Mouse (Mus musculus) embryonic facial prominence, embryonic 13.5 days (tissue): ENCODE data around the gene Gm10260. TPM values are rescaled to one million over a fixed set of nuclear protein-coding genes. Genes with fewer than 3 reads are reported as not detected.

Source experiments
- ATAC-seq: fragments of 200-750 bp; cut with Nextera tagmentation; 2 replicates; pipeline ENCODE4 v1.8.0; 2017; ENCODE audit warnings: low read depth; ENCODE audit not compliant: insufficient number of reproducible peaks, insufficient read depth, low FRiP score, low TSS enrichment
- H3K27ac ChIP-seq: fragments of 300-500 bp; sonication (generic); 2 replicates; pipeline ENCODE4 v1.5.1; 2015; ENCODE audit warnings: moderate library complexity, mild to moderate bottlenecking, inconsistent platforms
- H3K27me3 ChIP-seq: fragments of 300-500 bp; sonication (generic); 2 replicates; pipeline ENCODE4 v1.6.1; 2015; ENCODE audit warnings: mild to moderate bottlenecking, inconsistent platforms
- H3K36me3 ChIP-seq: fragments of 300-500 bp; sonication (generic); 2 replicates; pipeline ENCODE4 v1.6.1; 2015; ENCODE audit warnings: mild to moderate bottlenecking, inconsistent platforms
- H3K4me1 ChIP-seq: fragments of 300-500 bp; sonication (generic); 2 replicates; pipeline ENCODE4 v1.6.1; 2015; ENCODE audit warnings: inconsistent platforms
- H3K4me2 ChIP-seq: fragments of 300-500 bp; sonication (generic); 2 replicates; pipeline ENCODE4 v1.6.1; 2015; ENCODE audit warnings: moderate library complexity, mild to moderate bottlenecking, inconsistent platforms
- H3K4me3 ChIP-seq: fragments of 300-500 bp; sonication (generic); 2 replicates; pipeline ENCODE4 v1.5.1; 2015; ENCODE audit warnings: mild to moderate bottlenecking, inconsistent platforms
- H3K9ac ChIP-seq: fragments of 300-500 bp; sonication (generic); 2 replicates; pipeline ENCODE4 v1.6.1; 2015; ENCODE audit warnings: mild to moderate bottlenecking, inconsistent platforms
- H3K9me3 ChIP-seq: fragments of 300-500 bp; sonication (generic); 2 replicates; pipeline ENCODE4 v1.6.1; 2016; ENCODE audit warnings: inconsistent platforms
- WGBS: fragments of 180-500 bp; shearing (Covaris S2); methylation state at CpG from one replicate; pipeline ENCODE4 v1.1.7; 2015; ENCODE audit warnings: mixed read lengths; 5-methylcytosine and 5-hydroxymethylcytosine counted together
- polyA plus RNA-seq: library from polyadenylated mRNA; unstranded; fragments of >200 nt; fragmentation: Nextera tagmentation; extraction: Ambion mirVana; gene quantifications from 2 replicates; pipeline ENCODE4 v1.2.1, GENCODE M21; 2015

The Gm10260 gene
- polyA plus RNA-seq, 1 experiment from 2014 or later = 1.4 TPM

GRCm38 (mm10) chr13:97768046-97768682, 7.7 kb upstream of the Gm10260 start:
- WGBS = 78% methylated on average over 7 of the region's 7 CpGs
- no peak for ATAC-seq
- H3K9ac ChIP-seq = no peak overlapping the region
- no peak overlapping the region for H3K27ac ChIP-seq
- H3K4me1 ChIP-seq = peaks cover 13% of the 10 kb centered on the region
- no peaks in the 10 kb centered on the region for H3K36me3 ChIP-seq
- no peak overlapping the region for H3K4me3 ChIP-seq
- no peaks in the 10 kb centered on the region for H3K27me3 ChIP-seq
- H3K4me2 ChIP-seq = no peak overlapping the region
- no peaks in the 10 kb centered on the region for H3K9me3 ChIP-seq

- Histone ChIP-seq H3K27me3 (no peaks in the 10 kb centered on the region), H3K4me2 (no peak overlapping the region), H3K9me3 (no peaks in the 10 kb centered on the region), H3K9ac (no peak overlapping the region), H3K36me3 (no peaks in the 10 kb centered on the region), H3K27ac (no peak overlapping the region), H3K4me3 (no peak overlapping the region), H3K4me1 (peaks cover 13% of the 10 kb centered on the region)
- 85% methylated on average over 3 of the region's 3 CpGs for WGBS
- ATAC-seq = no peak
These were observed 6.2 kb upstream of the Gm10260 start for GRCm38 (mm10) chr13:97766600-97766999.

- Histone ChIP-seq H3K4me1 (peaks cover 13% of the 10 kb centered on the region), H3K4me2 (no peak overlapping the region), H3K27me3 (no peaks in the 10 kb centered on the region), H3K27ac (no peak overlapping the region), H3K9me3 (no peaks in the 10 kb centered on the region), H3K4me3 (no peak overlapping the region), H3K9ac (no peak overlapping the region), H3K36me3 (no peaks in the 10 kb centered on the region)
- no peak for ATAC-seq
- WGBS = 85% methylated on average over 2 of the region's 2 CpGs
These were observed 5.5 kb upstream of the Gm10260 start for GRCm38 (mm10) chr13:97765913-97766312.

- no peak overlapping the region for H3K9ac ChIP-seq
- H3K27ac ChIP-seq = no peak overlapping the region
- no peaks in the 10 kb centered on the region for H3K9me3 ChIP-seq
- H3K4me2 ChIP-seq = no peak overlapping the region
- 72% methylated on average over 7 of the region's 7 CpGs for WGBS
- no peak overlapping the region for H3K4me3 ChIP-seq
- H3K27me3 ChIP-seq = no peaks in the 10 kb centered on the region
- H3K36me3 ChIP-seq = no peaks in the 10 kb centered on the region
- H3K4me1 ChIP-seq = peaks cover 11% of the 10 kb centered on the region
- ATAC-seq = no peak
These were observed 3.6 kb upstream of the Gm10260 start for GRCm38 (mm10) chr13:97764067-97764466.

GRCm38 (mm10) chr13:97763436-97763835, 3.0 kb upstream of the Gm10260 start:
- no peak for ATAC-seq
- WGBS = 57% methylated on average over 6 of the region's 6 CpGs
- no peak overlapping the region for H3K9ac ChIP-seq

GRCm38 (mm10) chr13:97762121-97762520, 1.7 kb upstream of the Gm10260 start:
- H3K36me3 ChIP-seq = no peaks in the 10 kb centered on the region
- no peaks in the 10 kb centered on the region for H3K9me3 ChIP-seq
- H3K4me3 ChIP-seq = no peak overlapping the region
- H3K27ac ChIP-seq = no peak overlapping the region
- no peak for ATAC-seq
- WGBS = 89% methylated on average over 8 of the region's 8 CpGs
- H3K9ac ChIP-seq = no peak overlapping the region
- no peak overlapping the region for H3K4me2 ChIP-seq
- no peaks in the 10 kb centered on the region for H3K27me3 ChIP-seq
- peaks cover 11% of the 10 kb centered on the region for H3K4me1 ChIP-seq

More at GRCm38 (mm10) chr13:97763436-97763835, 3.0 kb upstream of the Gm10260 start:
- peaks cover 10% of the 10 kb centered on the region for H3K4me1 ChIP-seq
- H3K4me3 ChIP-seq = no peak overlapping the region
- no peaks in the 10 kb centered on the region for H3K9me3 ChIP-seq
- no peaks in the 10 kb centered on the region for H3K36me3 ChIP-seq
- peak overlapping the region; percentile 29; the same call in 1 of the 2 replicates for H3K27ac ChIP-seq
- H3K4me2 ChIP-seq = no peak overlapping the region
- H3K27me3 ChIP-seq = no peaks in the 10 kb centered on the region

- ATAC-seq = no peak
These were observed 3.4 kb downstream of the Gm10260 start for GRCm38 (mm10) chr13:97757033-97757432.

GRCm38 (mm10) chr13:97756091-97756490, 4.3 kb downstream of the Gm10260 start:
- ATAC-seq = no peak
- Histone ChIP-seq H3K4me2 (no peak overlapping the region), H3K9me3 (no peaks in the 10 kb centered on the region), H3K4me1 (0 out of 2 replicates have a peak, but pooled peaks cover 4% of the 10 kb centered on the region), H3K36me3 (no peaks in the 10 kb centered on the region), H3K27me3 (no peaks in the 10 kb centered on the region), H3K27ac (no peak overlapping the region), H3K9ac (no peak overlapping the region), H3K4me3 (no peak overlapping the region)
- WGBS = 90% methylated on average over 6 of the region's 6 CpGs

More at GRCm38 (mm10) chr13:97757033-97757432, 3.4 kb downstream of the Gm10260 start:
- no peaks in the 10 kb centered on the region for H3K36me3 ChIP-seq
- H3K27ac ChIP-seq = no peak overlapping the region
- no peak overlapping the region for H3K9ac ChIP-seq
- WGBS = 54% methylated on average over 4 of the region's 4 CpGs
- no peaks in the 10 kb centered on the region for H3K27me3 ChIP-seq
- H3K4me2 ChIP-seq = no peak overlapping the region
- H3K9me3 ChIP-seq = no peaks in the 10 kb centered on the region
- H3K4me3 ChIP-seq = no peak overlapping the region
- 0 out of 2 replicates have a peak, but pooled peaks cover 4% of the 10 kb centered on the region for H3K4me1 ChIP-seq

GRCm38 (mm10) chr13:97750851-97751381, 9.5 kb downstream of the Gm10260 start:
- Histone ChIP-seq H3K4me2 (no peak overlapping the region), H3K27me3 (no peaks in the 10 kb centered on the region), H3K4me3 (no peak overlapping the region), H3K4me1 (peaks cover 10% of the 10 kb centered on the region), H3K36me3 (no peaks in the 10 kb centered on the region), H3K9me3 (no peaks in the 10 kb centered on the region), H3K9ac (no peak overlapping the region), H3K27ac (no peak overlapping the region)
- ATAC-seq = no peak
- 65% methylated on average over 4 of the region's 4 CpGs for WGBS

- H3K4me3 ChIP-seq = no peak overlapping the region
- H3K9me3 ChIP-seq = no peaks in the 10 kb centered on the region
- 43% methylated on average over 20 of the region's 20 CpGs for WGBS
- ATAC-seq = 0 out of 2 replicates have a peak, but pooled peaks have one; percentile 37
- H3K27me3 ChIP-seq = no peaks in the 10 kb centered on the region
- peaks cover 10% of the 10 kb centered on the region for H3K4me1 ChIP-seq
- H3K36me3 ChIP-seq = no peaks in the 10 kb centered on the region
- H3K27ac ChIP-seq = no peak overlapping the region
- H3K9ac ChIP-seq = no peak overlapping the region
- H3K4me2 ChIP-seq = no peak overlapping the region
These were observed 13.2 kb downstream of the Gm10260 start for GRCm38 (mm10) chr13:97747037-97747860.

- peaks cover 10% of the 10 kb centered on the region for H3K4me1 ChIP-seq
- H3K36me3 ChIP-seq = no peaks in the 10 kb centered on the region
- H3K9me3 ChIP-seq = no peaks in the 10 kb centered on the region
- 81% methylated on average over 7 of the region's 7 CpGs for WGBS
- no peak for ATAC-seq
- H3K9ac ChIP-seq = no peak overlapping the region
- H3K4me2 ChIP-seq = no peak overlapping the region
- H3K27ac ChIP-seq = no peak overlapping the region
- no peaks in the 10 kb centered on the region for H3K27me3 ChIP-seq
- H3K4me3 ChIP-seq = no peak overlapping the region
These were observed 15.8 kb downstream of the Gm10260 start for GRCm38 (mm10) chr13:97744669-97745068.
